Mouse (Mus musculus) C2C12 (cell line): ENCODE measurements around the gene Psmb3.

ENCODE experiments used
- CEBPB ChIP-seq: IDR thresholded peaks from one replicate; pipeline ENCODE4 v1.6.1; 2011; ENCODE audit warnings: low read depth, mild to moderate bottlenecking, control low read depth, moderate library complexity
- CTCF ChIP-seq: IDR thresholded peaks from one replicate; pipeline ENCODE4 v1.5.1; 2011; ENCODE audit not compliant: control insufficient read depth, insufficient read depth, insufficient read length
- FOSL1 ChIP-seq: IDR thresholded peaks from one replicate; pipeline ENCODE4 v1.8.0; 2011; ENCODE audit warnings: mild to moderate bottlenecking, low read length; ENCODE audit not compliant: poor library complexity, insufficient read depth, severe bottlenecking
- MAX ChIP-seq: IDR thresholded peaks from one replicate; pipeline ENCODE4 v1.6.1; 2011; ENCODE audit warnings: mild to moderate bottlenecking, control low read depth
- MYOD1 ChIP-seq: IDR thresholded peaks from one replicate; pipeline ENCODE4 v1.6.1; 2011; ENCODE audit warnings: low read depth; ENCODE audit not compliant: control insufficient read depth, insufficient read length
- MYOG ChIP-seq: IDR thresholded peaks from one replicate; pipeline ENCODE4 v1.6.1; 2011; ENCODE audit not compliant: control insufficient read depth, insufficient read length; ENCODE audit errors: extremely low read depth
- USF1 ChIP-seq: IDR thresholded peaks from one replicate; pipeline ENCODE4 v1.6.1; 2011; ENCODE audit warnings: low read depth, mild to moderate bottlenecking, control low read depth, moderate library complexity

GRCm38 (mm10) chr11:97664339-97664665, 38.9 kb upstream of the Psmb3 start:
- TF ChIP-seq MYOG, result no peak
- TF ChIP-seq CTCF, result no peak
- no peak for TF ChIP-seq CEBPB
- no peak for TF ChIP-seq MAX
- TF ChIP-seq USF1, result no peak
- TF ChIP-seq MYOD1, result no peak
- no peak for TF ChIP-seq FOSL1
